Mouse (Mus musculus): ENCODE data around the gene Pogz.

The Pogz gene

DNA sequence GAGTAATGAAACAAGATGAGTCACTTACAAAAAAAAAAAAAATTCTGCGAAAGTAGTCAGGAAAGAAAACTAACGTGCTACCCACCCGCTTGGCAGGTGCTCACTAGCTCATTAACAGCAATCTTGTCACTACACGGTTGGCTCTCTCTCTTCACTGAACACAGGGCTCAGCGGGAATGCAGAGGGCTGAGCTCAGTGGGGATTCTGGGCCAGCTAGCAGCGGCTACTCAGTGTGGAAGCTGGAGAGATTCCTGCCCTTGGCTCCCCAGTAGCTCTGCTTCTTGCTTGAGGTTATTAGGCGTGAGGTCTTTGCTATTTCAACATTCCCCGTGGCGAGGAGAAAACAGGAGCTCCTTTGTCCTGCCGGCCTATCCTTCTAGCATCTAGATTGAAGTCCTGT is 33.2 kb upstream of the Pogz start:
- no peaks in the 10 kb centered on the region for H3K9me3 ChIP-seq (ENCODE audit: low read length)
- no peaks in the 10 kb centered on the region for H3K36me3 ChIP-seq (ENCODE audit: insufficient read depth, low read length)
- H3K27me3 ChIP-seq (ENCODE audit: insufficient read depth, low read length), result peaks cover 27% of the 10 kb centered on the region
- no peak for TF ChIP-seq NANOG (IDR thresholded peaks at IDR 0.05; ENCODE audit: borderline replicate concordance, low read length)
- no peak for TF ChIP-seq POU5F1 (IDR thresholded peaks at IDR 0.05; ENCODE audit: borderline replicate concordance, low read length)
- TF ChIP-seq CTCF (conservative IDR thresholded peaks at IDR 0.05; ENCODE audit: low read length), result no peak
- H3K4me1 ChIP-seq (replicated peaks; ENCODE audit: low read depth, low read length), result peaks cover 10% of the 10 kb centered on the region
- no peak overlapping the region for H3K4me3 ChIP-seq (replicated peaks; ENCODE audit: low read length)

- Histone ChIP-seq H3K4me3 (replicated peaks; ENCODE audit: low read length) (no peak overlapping the region), H3K27me3 (ENCODE audit: insufficient read depth, low read length) (peaks cover 25% of the 10 kb centered on the region), H3K4me1 (replicated peaks; ENCODE audit: low read depth, low read length) (peaks cover 10% of the 10 kb centered on the region), H3K36me3 (ENCODE audit: insufficient read depth, low read length) (no peaks in the 10 kb centered on the region), H3K9me3 (ENCODE audit: low read length) (no peaks in the 10 kb centered on the region)
- TF ChIP-seq POU5F1 (IDR thresholded peaks at IDR 0.05; ENCODE audit: borderline replicate concordance, low read length) (no peak), NANOG (IDR thresholded peaks at IDR 0.05; ENCODE audit: borderline replicate concordance, low read length) (no peak), CTCF (conservative IDR thresholded peaks at IDR 0.05; ENCODE audit: low read length) (no peak)
Observed at GRCm38 (mm10) chr3:94804976-94805375, 32.4 kb upstream of the Pogz start.

GRCm38 (mm10) chr3:94808296-94808695 is 29.1 kb upstream of the Pogz start:
- Histone ChIP-seq H3K9me3 (ENCODE audit: low read length) (no peaks in the 10 kb centered on the region), H3K27me3 (ENCODE audit: insufficient read depth, low read length) (peaks cover 14% of the 10 kb centered on the region), H3K4me1 (replicated peaks; ENCODE audit: low read depth, low read length) (peaks cover 10% of the 10 kb centered on the region), H3K4me3 (replicated peaks; ENCODE audit: low read length) (no peak overlapping the region), H3K36me3 (ENCODE audit: insufficient read depth, low read length) (no peaks in the 10 kb centered on the region)
- no peak for TF ChIP-seq NANOG (IDR thresholded peaks at IDR 0.05; ENCODE audit: borderline replicate concordance, low read length)
- TF ChIP-seq CTCF (conservative IDR thresholded peaks at IDR 0.05; ENCODE audit: low read length), result no peak
- no peak for TF ChIP-seq POU5F1 (IDR thresholded peaks at IDR 0.05; ENCODE audit: borderline replicate concordance, low read length)

DNA sequence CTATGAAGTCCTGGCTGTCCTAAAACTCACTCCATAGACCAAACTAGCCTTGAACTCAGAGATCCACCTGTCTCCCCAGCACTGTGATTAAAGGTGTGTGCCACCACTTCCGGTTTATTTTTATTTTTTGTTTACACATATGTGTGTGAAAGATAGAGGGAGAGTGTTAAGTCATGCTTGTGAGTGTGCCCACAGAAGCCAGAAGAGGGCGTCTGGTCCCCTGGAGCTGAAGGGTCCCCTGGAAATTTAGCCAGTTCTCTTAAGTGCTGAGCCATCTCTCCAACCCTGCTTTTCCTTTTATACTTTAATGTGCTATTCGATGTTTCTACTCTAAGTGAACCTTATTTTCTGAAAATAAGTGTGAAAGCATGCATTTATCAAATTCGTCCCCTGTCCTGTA is 25.7 kb upstream of the Pogz start:
- H3K36me3 ChIP-seq (ENCODE audit: insufficient read depth, low read length), result no peaks in the 10 kb centered on the region
- H3K4me3 ChIP-seq (replicated peaks; ENCODE audit: low read length), result no peak overlapping the region
- no peaks in the 10 kb centered on the region for H3K27me3 ChIP-seq (ENCODE audit: insufficient read depth, low read length)
- no peaks in the 10 kb centered on the region for H3K9me3 ChIP-seq (ENCODE audit: low read length)
- TF ChIP-seq POU5F1 (IDR thresholded peaks at IDR 0.05; ENCODE audit: borderline replicate concordance, low read length) (no peak), CTCF (conservative IDR thresholded peaks at IDR 0.05; ENCODE audit: low read length) (peak; percentile 19; the same call in 1 of the 2 replicates)
- no peaks in the 10 kb centered on the region for H3K4me1 ChIP-seq (replicated peaks; ENCODE audit: low read depth, low read length)

DNA sequence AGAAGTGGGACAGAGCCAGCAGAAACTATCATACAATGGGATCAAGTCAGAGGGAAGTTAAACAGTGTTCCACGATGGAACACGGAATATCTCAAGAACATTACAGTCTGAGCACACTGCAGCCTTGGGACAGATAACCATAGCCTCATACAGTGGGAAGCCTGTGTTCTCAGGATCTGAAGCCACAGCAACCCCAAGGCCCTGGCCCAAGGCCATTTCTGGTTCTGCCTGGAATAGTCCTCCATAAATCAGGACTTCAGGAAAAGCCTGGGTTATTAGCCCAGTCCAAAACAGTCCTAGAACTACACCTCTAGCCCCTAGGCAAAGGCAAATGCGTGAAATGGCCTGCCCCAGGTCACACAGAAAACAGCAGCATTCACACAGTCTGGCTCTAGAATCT is 23.7 kb upstream of the Pogz start:
- no peak overlapping the region for H3K4me3 ChIP-seq (replicated peaks; ENCODE audit: low read length)
- H3K4me1 ChIP-seq (replicated peaks; ENCODE audit: low read depth, low read length), result no peaks in the 10 kb centered on the region; the same call in 1 of the 2 replicates
- H3K27me3 ChIP-seq (ENCODE audit: insufficient read depth, low read length), result no peaks in the 10 kb centered on the region; the same call in 1 of the 2 replicates
- no peaks in the 10 kb centered on the region for H3K36me3 ChIP-seq (ENCODE audit: insufficient read depth, low read length)
- no peak for TF ChIP-seq POU5F1 (IDR thresholded peaks at IDR 0.05; ENCODE audit: borderline replicate concordance, low read length)
- no peak for TF ChIP-seq CTCF (conservative IDR thresholded peaks at IDR 0.05; ENCODE audit: low read length)
- TF ChIP-seq NANOG (IDR thresholded peaks at IDR 0.05; ENCODE audit: borderline replicate concordance, low read length), result no peak
- H3K9me3 ChIP-seq (ENCODE audit: low read length), result no peaks in the 10 kb centered on the region

DNA sequence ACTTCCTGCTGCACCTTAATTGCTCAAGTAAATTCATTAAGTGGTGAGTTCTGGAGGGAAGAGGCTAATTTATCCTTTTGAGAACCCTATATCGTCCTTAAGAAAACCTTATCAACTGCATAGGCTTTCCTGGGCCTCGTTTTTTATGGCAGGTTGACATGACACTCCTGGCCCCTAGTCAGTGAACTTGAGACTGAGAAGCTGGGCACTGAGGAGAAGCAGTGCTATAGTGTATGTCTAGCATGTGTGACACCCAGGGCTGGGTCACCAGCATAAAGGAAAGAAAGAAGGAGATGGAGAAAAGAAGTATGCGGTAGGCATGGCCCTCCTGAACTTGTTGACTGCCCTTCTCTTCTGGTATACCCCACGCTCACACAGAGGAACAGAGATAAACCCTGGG is 23.3 kb upstream of the Pogz start:
- H3K4me3 ChIP-seq (replicated peaks; ENCODE audit: low read length), result no peak overlapping the region
- TF ChIP-seq CTCF (conservative IDR thresholded peaks at IDR 0.05; ENCODE audit: low read length) (no peak), POU5F1 (IDR thresholded peaks at IDR 0.05; ENCODE audit: borderline replicate concordance, low read length) (no peak), NANOG (IDR thresholded peaks at IDR 0.05; ENCODE audit: borderline replicate concordance, low read length) (no peak)
- H3K4me1 ChIP-seq (replicated peaks; ENCODE audit: low read depth, low read length), result peaks cover 2% of the 10 kb centered on the region; the same call in 1 of the 2 replicates
- H3K9me3 ChIP-seq (ENCODE audit: low read length), result no peaks in the 10 kb centered on the region
- no peaks in the 10 kb centered on the region; the same call in 1 of the 2 replicates for H3K27me3 ChIP-seq (ENCODE audit: insufficient read depth, low read length)
- no peaks in the 10 kb centered on the region for H3K36me3 ChIP-seq (ENCODE audit: insufficient read depth, low read length)

DNA sequence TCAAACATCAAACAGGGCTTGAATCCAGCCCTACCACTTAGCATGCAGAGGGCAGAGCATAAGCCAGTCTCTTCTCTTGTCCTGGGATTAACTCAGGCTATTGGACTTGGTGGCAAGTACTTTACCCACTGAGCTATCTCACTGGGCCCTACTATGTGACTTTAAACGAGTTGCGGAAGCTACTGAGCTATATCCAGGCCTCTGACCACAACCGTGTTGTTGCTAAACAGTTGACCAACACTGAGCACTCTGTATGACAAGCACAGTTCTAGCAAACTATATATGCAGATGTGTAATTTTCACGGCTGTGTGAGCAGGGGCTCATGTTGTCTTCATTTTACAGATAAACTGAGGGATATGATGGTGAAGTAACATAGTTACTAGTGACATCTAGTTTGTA is 22.7 kb upstream of the Pogz start:
- Histone ChIP-seq H3K27me3 (ENCODE audit: insufficient read depth, low read length) (no peaks in the 10 kb centered on the region; the same call in 1 of the 2 replicates), H3K4me3 (replicated peaks; ENCODE audit: low read length) (no peak overlapping the region), H3K9me3 (ENCODE audit: low read length) (no peaks in the 10 kb centered on the region), H3K4me1 (replicated peaks; ENCODE audit: low read depth, low read length) (peaks cover 3% of the 10 kb centered on the region; the same call in 1 of the 2 replicates), H3K36me3 (ENCODE audit: insufficient read depth, low read length) (no peaks in the 10 kb centered on the region)
- no peak for TF ChIP-seq POU5F1 (IDR thresholded peaks at IDR 0.05; ENCODE audit: borderline replicate concordance, low read length)
- TF ChIP-seq NANOG (IDR thresholded peaks at IDR 0.05; ENCODE audit: borderline replicate concordance, low read length), result no peak
- TF ChIP-seq CTCF (conservative IDR thresholded peaks at IDR 0.05; ENCODE audit: low read length), result no peak

- Histone ChIP-seq H3K27me3 (ENCODE audit: insufficient read depth, low read length) (no peaks in the 10 kb centered on the region; the same call in 1 of the 2 replicates), H3K9me3 (ENCODE audit: low read length) (no peaks in the 10 kb centered on the region), H3K36me3 (ENCODE audit: insufficient read depth, low read length) (no peaks in the 10 kb centered on the region), H3K4me1 (replicated peaks; ENCODE audit: low read depth, low read length) (peaks cover 8% of the 10 kb centered on the region), H3K4me3 (replicated peaks; ENCODE audit: low read length) (no peak overlapping the region)
- no peak for TF ChIP-seq NANOG (IDR thresholded peaks at IDR 0.05; ENCODE audit: borderline replicate concordance, low read length)
- TF ChIP-seq POU5F1 (IDR thresholded peaks at IDR 0.05; ENCODE audit: borderline replicate concordance, low read length), result no peak
- TF ChIP-seq CTCF (conservative IDR thresholded peaks at IDR 0.05; ENCODE audit: low read length), result peak; percentile 61
Observed at GRCm38 (mm10) chr3:94815603-94816002, 21.8 kb upstream of the Pogz start.

- TF ChIP-seq POU5F1 (IDR thresholded peaks at IDR 0.05; ENCODE audit: borderline replicate concordance, low read length), result no peak
- no peak for TF ChIP-seq NANOG (IDR thresholded peaks at IDR 0.05; ENCODE audit: borderline replicate concordance, low read length)
- TF ChIP-seq CTCF (conservative IDR thresholded peaks at IDR 0.05; ENCODE audit: low read length), result no peak
- no peaks in the 10 kb centered on the region for H3K9me3 ChIP-seq (ENCODE audit: low read length)
Observed at GRCm38 (mm10) chr3:94817731-94818130, 19.6 kb upstream of the Pogz start.

More at GRCm38 (mm10) chr3:94817731-94818130, 19.6 kb upstream of the Pogz start:
- Histone ChIP-seq H3K4me1 (replicated peaks; ENCODE audit: low read depth, low read length) (peaks cover 18% of the 10 kb centered on the region), H3K4me3 (replicated peaks; ENCODE audit: low read length) (no peak overlapping the region), H3K27me3 (ENCODE audit: insufficient read depth, low read length) (no peaks in the 10 kb centered on the region; the same call in 1 of the 2 replicates), H3K36me3 (ENCODE audit: insufficient read depth, low read length) (no peaks in the 10 kb centered on the region)
